Mouse (Mus musculus) monocyte, adult 2 months (primary cell): ENCODE data around the gene Ptcd1.
"Not testable (repeated sequence)": the region's sequence is repeated elsewhere in the genome, so short reads cannot be mapped to it uniquely, and the experiment has no call there.

ENCODE experiments used
- DNase-seq, 2 experiments: peaks; one replicate each; pipeline ENCODE4 v3.0.0; 2022; ENCODE audit warnings: low spot score in 2 of 2, low read depth in 1 of 2

The Ptcd1 gene

DNA sequence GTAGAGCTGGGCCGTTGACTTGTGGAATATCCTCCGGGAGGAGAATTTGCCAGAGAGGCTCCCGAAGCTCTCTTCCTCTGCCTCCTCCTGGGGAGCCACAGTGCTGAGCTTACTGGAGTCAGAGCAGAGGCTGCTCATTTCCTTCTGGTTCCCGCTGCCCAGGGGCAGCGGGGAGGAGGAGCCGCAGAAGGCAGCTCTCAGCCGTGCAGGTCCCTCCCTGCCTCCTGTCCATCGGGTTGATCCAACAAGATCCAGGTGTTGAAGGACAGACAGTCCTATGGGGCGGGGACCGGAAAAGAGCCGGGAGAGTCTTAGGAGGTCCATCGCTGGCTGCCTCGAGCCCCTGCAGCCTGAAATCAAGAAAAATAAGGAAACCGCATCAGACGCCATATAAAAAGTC is 1.7 kb downstream of the Ptcd1 start:
- no peak for DNase-seq

DNA sequence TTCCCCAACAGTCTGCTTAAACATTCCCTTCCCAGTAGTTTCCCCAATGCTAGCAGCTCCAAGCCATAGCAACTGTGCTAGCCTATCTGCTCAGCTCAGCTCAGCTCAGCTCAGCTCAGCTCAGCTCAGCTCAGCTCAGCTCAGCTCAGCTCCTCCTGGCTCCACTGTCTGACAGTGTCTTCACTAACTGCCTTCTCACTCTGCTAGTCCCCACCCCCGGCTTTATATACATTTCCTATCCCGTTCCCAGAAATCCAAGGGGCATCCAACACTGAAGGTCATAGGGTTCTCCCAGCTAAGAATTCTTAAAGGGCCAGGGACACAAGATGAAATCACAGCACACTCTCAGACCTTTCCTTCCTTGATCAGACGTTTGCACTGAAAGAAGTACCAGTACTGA is 2.2 kb downstream of the Ptcd1 start:
- DNase-seq, result no peak

DNA sequence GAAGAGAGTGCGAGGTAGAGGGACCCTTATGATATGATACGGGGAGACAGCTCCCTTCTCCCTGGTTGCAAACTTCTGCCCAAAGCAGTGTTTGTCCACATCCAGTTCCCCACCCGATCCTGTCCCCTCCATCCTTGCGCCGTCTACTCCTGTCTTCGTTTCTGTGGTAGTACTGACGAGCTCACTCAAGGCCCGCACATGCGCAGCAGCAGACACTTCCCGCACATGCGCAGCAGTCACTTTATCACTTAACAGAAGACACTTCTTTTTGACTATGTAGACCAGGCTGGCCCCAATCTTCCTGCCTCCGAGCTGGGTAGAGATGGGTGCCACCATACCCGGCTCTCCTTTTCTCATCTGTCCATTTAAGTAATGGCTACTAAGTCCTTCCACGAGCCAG is 5.5 kb downstream of the Ptcd1 start:
- DNase-seq, result no peak

- DNase-seq, result no peak
Observed at GRCm38 (mm10) chr5:145152690-145153089, 14.2 kb downstream of the Ptcd1 start.

DNA sequence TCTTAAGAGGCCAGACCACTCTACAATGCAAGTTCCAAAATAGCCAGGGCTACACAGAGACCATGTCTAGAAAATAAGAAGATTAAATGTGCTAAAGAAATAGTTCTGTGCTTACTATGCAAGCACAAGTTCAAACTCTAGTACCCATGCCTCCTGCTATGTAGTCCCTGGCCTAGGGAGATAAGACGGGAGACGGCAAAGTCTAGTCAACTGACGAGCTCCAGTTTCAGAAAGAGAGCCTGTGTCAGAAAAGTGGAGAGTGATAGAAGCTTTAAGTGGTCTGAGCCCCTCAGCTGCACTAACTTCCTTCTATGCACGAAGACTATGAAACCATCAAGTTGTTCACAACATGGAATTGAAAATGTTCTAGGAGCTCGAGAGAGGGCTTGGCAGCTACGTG is 17.6 kb downstream of the Ptcd1 start:
- DNase-seq, result no peak

DNA sequence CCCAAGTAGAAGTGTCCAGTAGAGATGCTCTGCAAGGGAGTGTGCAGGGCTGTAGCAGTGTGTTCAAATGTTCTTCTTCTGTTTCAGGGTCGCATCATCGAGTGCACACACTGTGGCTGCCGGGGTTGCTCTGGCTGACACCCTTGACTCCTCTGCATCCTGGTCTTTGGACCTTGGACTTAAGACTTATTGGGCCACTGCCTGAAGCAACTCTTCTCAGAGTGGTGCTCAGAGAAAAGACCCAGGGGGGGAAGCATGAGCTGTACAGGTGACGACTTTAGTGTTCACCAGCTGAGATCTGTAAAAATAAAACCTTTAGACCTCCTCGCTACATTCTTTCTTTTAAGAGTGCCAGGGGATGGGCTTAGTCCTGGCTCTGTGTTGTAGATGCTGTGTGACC is 19.2 kb downstream of the Ptcd1 start:
- DNase-seq, result no peak

- DNase-seq, result no peak
Observed at GRCm38 (mm10) chr5:145140611-145141010, 26.3 kb downstream of the Ptcd1 start.

DNA sequence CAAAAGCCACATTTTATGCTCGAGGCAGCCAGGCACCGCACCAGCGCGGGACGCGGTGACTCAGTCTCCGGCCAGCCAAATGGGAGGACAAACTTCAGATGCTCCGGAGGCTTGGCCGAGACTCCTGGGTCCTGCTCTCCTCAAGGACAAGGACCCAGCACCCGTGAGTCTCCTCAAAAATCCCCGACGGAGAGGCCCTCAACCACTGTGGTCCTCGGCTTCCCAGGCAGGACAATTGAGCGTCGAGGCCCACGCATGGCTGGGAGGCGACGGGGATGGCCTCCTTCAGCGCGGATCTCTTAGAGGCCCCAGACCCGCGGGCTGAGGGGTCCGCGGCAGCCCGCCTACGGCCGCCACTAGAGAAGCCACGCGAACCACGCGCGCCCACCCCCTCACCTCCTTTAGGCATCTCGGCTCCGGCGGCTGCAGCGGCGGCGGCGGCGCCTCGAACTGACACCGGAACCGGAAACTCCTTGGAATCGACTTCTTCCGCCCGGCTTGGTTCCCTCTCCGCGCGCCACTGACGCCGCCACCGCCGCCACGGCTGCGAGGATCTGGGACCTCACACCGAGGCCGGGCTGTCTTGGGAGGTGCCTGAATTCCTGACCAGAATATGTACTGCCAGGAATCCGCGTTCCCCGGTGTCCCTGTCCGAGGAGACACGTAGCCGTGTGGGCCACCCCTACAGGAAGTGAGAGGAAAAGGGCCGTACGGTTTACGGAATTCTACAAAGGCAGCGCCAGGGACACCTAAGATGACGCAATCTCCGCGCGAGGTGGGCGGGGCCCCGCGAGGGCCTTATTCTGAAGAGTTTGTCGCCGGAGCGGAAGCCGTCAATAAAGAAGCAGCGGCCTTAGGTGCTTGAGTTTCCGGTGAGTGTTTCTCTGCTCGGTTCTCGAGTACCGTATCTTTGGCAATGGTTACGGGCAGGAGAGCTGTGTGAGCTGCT is 27.1 kb downstream of the Ptcd1 start, which contains the start of the genes Pdap1 and Bud31:
TSS of gene Pdap1 (minus strand) at position 668 of the 949 bp plus-strand sequence.
TSS of gene Bud31 (plus strand) at position 792 of the 949 bp plus-strand sequence.
- DNase-seq, result peak; percentile 88 to 95

GRCm38 (mm10) chr5:145138836-145139235 is 28.1 kb downstream of the Ptcd1 start:
- no peak for DNase-seq

GRCm38 (mm10) chr5:145133275-145133674 is 33.6 kb downstream of the Ptcd1 start:
- not testable (repeated sequence) for DNase-seq

- DNase-seq, result no peak
Observed at GRCm38 (mm10) chr5:145130995-145131394, 35.9 kb downstream of the Ptcd1 start.

DNA sequence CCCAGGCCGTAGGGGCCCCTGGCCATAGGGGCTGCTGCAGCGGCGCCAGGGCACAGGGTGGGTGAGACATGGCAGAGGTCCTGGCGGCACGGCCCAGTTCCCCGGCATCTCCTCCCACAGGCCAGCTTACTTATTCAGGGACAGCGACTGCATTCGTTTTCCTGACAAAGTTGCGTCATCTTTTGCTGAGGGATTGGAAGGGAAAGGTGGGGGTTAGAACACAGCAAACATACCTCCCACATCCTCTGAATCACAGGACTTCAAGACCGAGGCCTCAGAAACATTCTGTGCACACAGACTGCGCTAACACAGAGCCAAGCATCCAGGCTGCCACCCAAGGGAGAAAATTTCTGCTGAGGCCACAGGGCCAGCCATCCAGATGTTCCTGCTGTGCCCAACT is 36.7 kb downstream of the Ptcd1 start:
- no peak for DNase-seq

DNA sequence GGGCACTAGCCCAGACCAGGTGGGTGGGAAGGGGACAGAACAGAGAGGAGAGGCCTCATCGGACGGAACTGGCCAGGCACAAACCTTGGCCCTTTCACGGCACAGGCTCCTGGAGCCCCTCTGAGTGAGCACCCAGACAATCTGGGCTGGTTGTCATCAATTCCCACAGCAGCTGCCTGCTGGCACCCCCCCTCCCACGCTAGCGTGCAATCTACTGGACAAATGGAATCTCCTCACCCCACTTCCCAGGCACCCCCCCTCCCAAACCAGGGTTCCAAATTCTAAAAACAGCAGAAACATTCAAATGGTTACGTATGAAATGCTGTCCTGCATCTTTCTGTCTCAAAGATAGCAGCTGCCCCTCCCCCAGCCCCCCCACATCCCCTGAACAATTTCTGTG is 37.1 kb downstream of the Ptcd1 start:
- DNase-seq, result not testable (repeated sequence)

- no peak for DNase-seq
Observed at GRCm38 (mm10) chr5:145129124-145129523, 37.8 kb downstream of the Ptcd1 start.

GRCm38 (mm10) chr5:145126580-145126979 is 40.3 kb downstream of the Ptcd1 start:
- DNase-seq, result no peak

DNA sequence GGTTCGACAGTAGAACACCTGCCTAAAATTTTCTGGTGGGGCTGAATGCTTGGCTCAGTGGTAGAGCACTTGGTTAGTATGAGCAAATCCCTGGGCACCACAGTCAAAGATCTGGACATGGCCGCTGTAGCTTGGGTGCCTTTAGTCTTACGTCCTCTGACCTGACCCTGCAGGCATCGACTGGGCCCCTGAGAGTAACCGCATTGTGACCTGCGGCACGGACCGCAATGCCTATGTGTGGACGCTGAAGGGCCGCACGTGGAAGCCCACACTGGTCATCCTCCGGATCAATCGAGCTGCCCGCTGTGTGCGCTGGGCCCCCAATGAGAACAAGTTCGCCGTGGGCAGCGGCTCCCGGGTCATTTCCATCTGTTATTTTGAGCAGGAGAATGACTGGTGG is 43.5 kb downstream of the Ptcd1 start:
- no peak for DNase-seq

GRCm38 (mm10) chr5:145120921-145121320 is 46.0 kb downstream of the Ptcd1 start:
- DNase-seq, result no peak

GRCm38 (mm10) chr5:145119385-145119784 is 47.5 kb downstream of the Ptcd1 start:
- DNase-seq, result peak in 1 of 2 experiments; percentile 37

DNA sequence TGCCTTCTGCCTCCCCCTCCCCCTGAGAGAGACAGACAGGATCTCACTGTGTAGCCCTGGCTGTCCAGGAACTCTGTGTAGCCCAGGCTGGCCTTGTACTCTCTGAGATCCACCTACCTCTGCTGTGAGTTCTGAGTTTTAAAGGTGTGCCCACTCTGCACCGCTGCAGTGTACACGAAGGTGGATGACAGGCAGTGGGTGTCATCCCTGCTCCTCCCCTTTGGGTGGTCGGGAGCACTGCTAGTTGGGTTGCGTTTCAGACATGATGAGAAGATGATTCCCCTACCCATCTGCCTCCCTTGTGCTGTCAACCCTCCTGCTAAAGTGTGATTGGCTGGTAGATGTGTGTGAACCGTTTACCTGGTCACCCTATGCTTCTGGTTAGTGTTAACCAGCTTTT is 48.4 kb downstream of the Ptcd1 start:
- no peak for DNase-seq

- DNase-seq, result no peak
Observed at GRCm38 (mm10) chr5:145118005-145118404, 48.9 kb downstream of the Ptcd1 start.

DNA sequence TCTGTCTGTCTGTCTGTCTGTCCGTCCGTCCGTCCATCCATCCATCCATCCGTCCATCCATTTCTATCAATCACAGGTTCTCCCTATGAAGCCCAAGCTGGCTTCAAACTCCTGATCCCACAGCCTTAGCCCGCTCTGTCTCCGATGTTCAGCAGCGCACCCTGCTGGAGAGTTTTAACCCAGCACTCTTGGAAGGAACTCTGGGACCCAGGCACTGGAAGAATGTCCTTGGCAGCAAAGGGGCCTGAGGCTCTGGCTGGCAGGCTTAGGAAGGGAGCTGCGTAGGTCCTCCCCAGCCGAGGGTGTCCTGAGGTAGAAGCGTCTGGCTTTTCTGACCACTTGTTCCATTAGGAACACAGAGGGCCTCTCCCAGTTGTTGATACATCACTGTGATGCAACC is 50.0 kb downstream of the Ptcd1 start:
- DNase-seq, result peak; percentile 35 to 42

- peak; percentile 48 to 56 for DNase-seq
Observed at GRCm38 (mm10) chr5:145116316-145116715, 50.6 kb downstream of the Ptcd1 start.

DNA sequence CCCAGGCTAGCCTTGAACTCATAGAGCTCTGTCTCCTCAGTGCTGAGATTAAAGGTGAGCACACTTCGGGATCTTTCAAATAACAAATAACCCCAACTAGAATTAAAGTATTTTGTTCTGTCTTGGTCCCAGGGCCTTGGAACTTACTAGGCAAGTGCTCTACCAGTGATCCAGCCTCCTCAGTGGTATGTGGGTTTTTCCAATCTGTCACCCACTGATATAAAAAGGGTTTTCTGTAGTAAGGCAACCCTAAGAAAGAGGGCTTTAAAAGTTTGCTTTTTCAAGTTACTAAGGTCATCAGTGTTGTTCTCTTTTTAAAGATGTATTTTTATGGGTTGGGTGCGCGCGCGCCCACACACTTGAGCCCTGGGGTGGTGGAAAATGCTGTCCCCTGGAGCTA is 51.2 kb downstream of the Ptcd1 start:
- no peak for DNase-seq
